Mouse (Mus musculus) megakaryocyte, embryonic 14.5 days (primary cell): ENCODE data around the gene Opcml.

Experiments
- FLI1 ChIP-seq: IDR thresholded peaks from 2 replicates; pipeline ENCODE4 v1.6.1; 2012; ENCODE audit warnings: low read length, inconsistent platforms, mixed read lengths
- GATA1 ChIP-seq: IDR thresholded peaks from 3 replicates; pipeline ENCODE4 v1.6.1; 2012; ENCODE audit warnings: mixed read lengths, low read length, inconsistent platforms, borderline replicate concordance

DNA sequence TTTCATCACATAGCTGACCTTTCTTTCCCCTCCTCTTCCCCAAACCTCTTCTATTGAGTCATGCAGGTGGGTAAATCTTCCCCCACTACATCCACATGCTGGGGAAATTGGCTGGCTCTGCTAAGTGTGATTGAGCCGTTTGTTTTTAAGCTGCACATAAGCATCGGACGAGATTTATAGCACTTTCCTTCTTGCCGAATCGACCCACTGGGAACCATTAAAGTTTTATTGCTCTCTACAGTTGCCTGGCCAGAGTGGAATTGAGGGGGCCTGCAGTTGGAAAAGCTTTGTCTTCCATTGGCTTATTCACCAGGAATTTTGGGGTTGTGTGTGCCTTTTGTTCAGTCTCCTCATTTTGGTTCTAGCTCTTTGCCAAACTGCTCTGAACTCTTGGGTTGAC is 147.1 kb downstream of the Opcml start:
- no peak for TF ChIP-seq GATA1
- TF ChIP-seq FLI1: no peak
